Mouse (Mus musculus): Measurements from ENCODE around the gene Gpr108.

DNA sequence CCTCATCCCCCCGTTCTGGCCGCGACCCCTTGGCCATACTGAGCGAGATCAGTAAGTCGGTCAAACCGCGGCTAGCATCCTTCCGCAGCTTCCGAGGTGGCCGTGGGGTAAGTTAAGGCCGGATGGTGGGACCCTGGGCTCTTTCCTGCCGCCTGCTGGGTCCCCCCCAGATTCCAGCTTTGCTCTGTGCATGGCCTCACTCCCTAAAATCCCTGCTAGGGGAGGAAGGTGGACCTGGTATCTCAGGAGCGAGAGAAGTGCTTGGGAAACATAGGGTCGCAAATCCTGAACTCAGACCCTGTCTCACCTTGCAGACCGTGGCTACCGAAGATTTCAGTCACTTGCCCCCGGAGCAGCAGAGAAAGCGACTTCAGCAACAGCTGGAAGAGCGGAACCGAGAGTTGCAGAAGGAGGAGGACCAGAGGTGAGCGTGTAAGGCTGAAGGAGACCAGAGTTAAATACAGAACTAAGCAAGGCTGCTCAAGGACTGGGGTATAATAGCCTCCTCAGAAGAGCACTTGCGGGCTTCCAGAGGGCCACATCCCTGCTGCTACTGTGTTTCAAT, 8.8 kb upstream of the Gpr108 start:
- TF ChIP-seq POLR2A (IDR thresholded peaks at IDR 0.05; ENCODE audit: extremely low read depth, insufficient read depth, low read length) = no peak
- no peak for TF ChIP-seq CTCF (IDR thresholded peaks at IDR 0.05; ENCODE audit: low read depth, low read length)

Data from liver, adult 2 months (tissue).